Mouse (Mus musculus) cerebellum, adult (tissue): ENCODE measurements around the gene Tubd1.
"Not testable (repeated sequence)": the region's sequence is repeated elsewhere in the genome, so short reads cannot be mapped to it uniquely, and the experiment has no call there.

ENCODE experiments used
- ATAC-seq: cut with Nextera tagmentation; 2 replicates; pipeline ENCODE4 v1.9.2; 2017; ENCODE audit warnings: mild to moderate bottlenecking, moderate library complexity, mixed read lengths; ENCODE audit not compliant: insufficient number of reproducible peaks, low FRiP score, low TSS enrichment

The Tubd1 gene

GRCm38 (mm10) chr11:86544639-86545299 is at the start of gene Tubd1, which contains the start of gene Rps6kb1:
Tubd1 (plus strand) TSS chr11:86544991.
Rps6kb1 (minus strand) TSS chr11:86544805.
- peak; percentile 99 for ATAC-seq

GRCm38 (mm10) chr11:86497356-86497755 is 47.4 kb upstream of the Tubd1 start:
- no peak for ATAC-seq

GRCm38 (mm10) chr11:86497908-86498307 is 46.9 kb upstream of the Tubd1 start:
- no peak for ATAC-seq

- ATAC-seq = no peak
Measured at GRCm38 (mm10) chr11:86500795-86501194, 44.0 kb upstream of the Tubd1 start.

GRCm38 (mm10) chr11:86503121-86503520 is 41.7 kb upstream of the Tubd1 start:
- ATAC-seq = no peak

GRCm38 (mm10) chr11:86507334-86507733 is 37.5 kb upstream of the Tubd1 start:
- no peak for ATAC-seq

- ATAC-seq = no peak
Measured at GRCm38 (mm10) chr11:86507991-86508390, 36.8 kb upstream of the Tubd1 start.

GRCm38 (mm10) chr11:86516620-86517019 is 28.2 kb upstream of the Tubd1 start:
- ATAC-seq = no peak

GRCm38 (mm10) chr11:86517229-86517628 is 27.6 kb upstream of the Tubd1 start:
- no peak for ATAC-seq

GRCm38 (mm10) chr11:86519751-86520150 is 25.0 kb upstream of the Tubd1 start:
- ATAC-seq = no peak

GRCm38 (mm10) chr11:86527528-86527927 is 17.3 kb upstream of the Tubd1 start:
- ATAC-seq = no peak

- no peak for ATAC-seq
Measured at GRCm38 (mm10) chr11:86532834-86533233, 12.0 kb upstream of the Tubd1 start.

- not testable (repeated sequence) for ATAC-seq
Measured at GRCm38 (mm10) chr11:86533302-86533701, 11.5 kb upstream of the Tubd1 start.

GRCm38 (mm10) chr11:86534201-86534910 is 10.4 kb upstream of the Tubd1 start:
- ATAC-seq = no peak

GRCm38 (mm10) chr11:86538786-86539185 is 6.0 kb upstream of the Tubd1 start:
- ATAC-seq = no peak

GRCm38 (mm10) chr11:86539716-86540475 is 4.9 kb upstream of the Tubd1 start:
- ATAC-seq = no peak

- ATAC-seq = no peak
Measured at GRCm38 (mm10) chr11:86540476-86540845, 4.3 kb upstream of the Tubd1 start.

GRCm38 (mm10) chr11:86542851-86543250 is 1.9 kb upstream of the Tubd1 start:
- ATAC-seq = no peak

- peak; percentile 59; the same call in 1 of the 2 replicates for ATAC-seq
Measured at GRCm38 (mm10) chr11:86543960-86544638, 692 bp upstream of the Tubd1 start.

GRCm38 (mm10) chr11:86545556-86545955 is 765 bp downstream of the Tubd1 start:
- no peak for ATAC-seq

- ATAC-seq = no peak
Measured at GRCm38 (mm10) chr11:86547412-86547811, 2.6 kb downstream of the Tubd1 start.
